Mouse (Mus musculus) liver, embryonic 14.5 days (tissue): ENCODE results near the gene Dlgap1. TPM values are rescaled to one million over a fixed set of nuclear protein-coding genes. Genes with fewer than 3 reads are reported as not detected.

Experiments used
- ATAC-seq: fragments of 200-750 bp; cut with Nextera tagmentation; 2 replicates; pipeline ENCODE4 v1.8.0; 2017; ENCODE audit warnings: moderate number of reproducible peaks, mild to moderate bottlenecking, moderate library complexity; ENCODE audit not compliant: insufficient read depth
- DNase-seq, 3 experiments: peaks; one replicate each; pipeline ENCODE4 v3.0.0-alpha.2; 2012 to 2013; ENCODE audit warnings: low read depth in 3 of 3, low spot score in 3 of 3
- H3K27ac ChIP-seq: fragments of 300-500 bp; sonication (generic); 2 replicates; pipeline ENCODE4 v1.5.1; 2014; ENCODE audit warnings: moderate library complexity, mild to moderate bottlenecking, control low read depth, inconsistent platforms
- H3K27me3 ChIP-seq: fragments of 300-500 bp; sonication (generic); 2 replicates; pipeline ENCODE4 v1.6.1; 2014; ENCODE audit warnings: mild to moderate bottlenecking, low read length, moderate library complexity; ENCODE audit not compliant: control insufficient read depth, insufficient read depth
- H3K36me3 ChIP-seq: fragments of 300-500 bp; sonication (generic); replicated peaks from 2 replicates; pipeline ENCODE4 v1.6.1; 2014; ENCODE audit warnings: low read depth; ENCODE audit not compliant: control insufficient read depth, insufficient read depth
- H3K4me1 ChIP-seq, 2 experiments: fragments of 200-500 bp in 1 of 2; fragments of 300-500 bp in 1 of 2; sonication (generic) in 1 of 2; replicated peaks; 2 replicates each; pipeline ENCODE4 v1.6.1; 2012 to 2014; ENCODE audit warnings: antibody characterized with exemption in 1 of 2, inconsistent platforms in 1 of 2, low read length in 1 of 2; ENCODE audit not compliant: control insufficient read depth in 2 of 2, insufficient read depth in 2 of 2
- H3K4me2 ChIP-seq: fragments of 300-500 bp; sonication (generic); 2 replicates; pipeline ENCODE4 v1.6.1; 2014; ENCODE audit warnings: low read depth, mild to moderate bottlenecking, control low read depth, moderate library complexity
- H3K4me3 ChIP-seq, 2 experiments: fragments of 200-500 bp in 1 of 2; fragments of 300-500 bp in 1 of 2; sonication (generic) in 1 of 2; 2 replicates each; pipeline ENCODE4 v1.5.1; 2012 to 2014; ENCODE audit warnings: low read depth in 2 of 2, low read length in 2 of 2, mild to moderate bottlenecking in 2 of 2, control low read depth in 1 of 2, inconsistent platforms in 1 of 2, moderate library complexity in 1 of 2; ENCODE audit not compliant: insufficient read depth in 1 of 2
- H3K9ac ChIP-seq: fragments of 300-500 bp; sonication (generic); replicated peaks from 2 replicates; pipeline ENCODE4 v1.6.1; 2014; ENCODE audit warnings: mild to moderate bottlenecking, control low read depth, moderate library complexity
- H3K9me3 ChIP-seq: fragments of 300-500 bp; sonication (generic); 2 replicates; pipeline ENCODE4 v1.6.1; 2016; ENCODE audit warnings: low read length, mixed read lengths; ENCODE audit not compliant: control insufficient read depth
- CTCF ChIP-seq: IDR thresholded peaks from 2 replicates; pipeline ENCODE4 v1.5.1; 2016; ENCODE audit warnings: antibody characterized with exemption, low read depth, control low read depth
- EP300 ChIP-seq: IDR thresholded peaks from 2 replicates; pipeline ENCODE4 v1.6.1; 2016; ENCODE audit warnings: antibody characterized with exemption, low read depth
- WGBS: fragments of 180-500 bp; shearing (Covaris S2); extraction: QIAGEN DNeasy Blood & Tissue Kit; methylation state at CpG from one replicate; pipeline ENCODE4 v1.1.7; 2014; ENCODE audit not compliant: insufficient replicate concordance; 5-methylcytosine and 5-hydroxymethylcytosine counted together
- polyA plus RNA-seq, 2 experiments: library from polyadenylated mRNA; depleted of rRNA in 1 of 2; stranded (reverse) in 1 of 2; unstranded in 1 of 2; fragments of >200 nt; fragmentation: Nextera tagmentation in 1 of 2; extraction: Ambion mirVana in 1 of 2; gene quantifications; 2 replicates each; pipeline versions ENCODE4 v1.2.1 to v1.2.3; 2012 to 2014

Gene Dlgap1
- polyA plus RNA-seq, 2 experiments, result 0.01 TPM; not detected in 1

DNA sequence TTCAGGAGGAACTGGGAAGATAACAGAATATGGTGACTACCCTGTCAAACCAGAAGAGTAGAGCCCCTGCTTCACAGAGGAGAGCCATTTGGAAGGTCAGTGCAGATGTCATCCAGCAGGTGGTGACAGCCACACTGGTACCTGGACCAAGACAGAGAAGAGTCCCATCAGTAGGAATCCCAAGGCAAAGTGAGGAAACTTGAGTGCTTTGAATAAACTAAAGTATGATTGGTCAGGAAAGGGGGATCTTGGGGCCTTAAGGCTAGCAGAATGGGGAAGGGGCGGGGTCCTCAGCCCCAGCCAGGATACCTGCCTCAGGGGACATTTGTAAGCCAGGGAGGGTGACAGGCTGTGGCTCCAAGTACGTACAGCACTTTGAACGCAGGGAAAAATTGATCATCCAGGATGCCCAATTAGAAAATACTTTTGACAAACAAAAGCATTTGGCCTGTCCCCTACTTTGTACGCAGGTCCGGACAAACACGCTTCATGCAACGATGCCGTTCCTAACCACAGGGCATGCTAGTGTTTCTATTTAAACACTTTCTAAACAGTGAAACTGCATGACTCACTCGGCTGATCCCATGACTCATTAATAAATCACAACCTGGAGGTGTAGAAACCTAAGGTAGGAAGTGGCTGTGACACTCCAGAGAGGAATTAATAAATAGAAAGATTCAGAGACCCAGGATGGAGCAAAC lies 777.7 kb downstream of the Dlgap1 start:
- Histone ChIP-seq H3K9me3 (no peaks in the 10 kb centered on the region), H3K4me2 (no peak overlapping the region), H3K27me3 (peaks cover 13% of the 10 kb centered on the region), H3K27ac (no peak overlapping the region), H3K36me3 (no peaks in the 10 kb centered on the region), H3K4me1 (peaks cover 0 to 6% of the 10 kb centered on the region in 2 experiments; a peak in 2 of 4 replicates), H3K9ac (no peak overlapping the region), H3K4me3 (no peak overlapping the region)
- WGBS, result 28% methylated on average over 9 of the region's 9 CpGs
- no peak for DNase-seq
- no peak for ATAC-seq
- TF ChIP-seq EP300 (no peak), CTCF (no peak)

DNA sequence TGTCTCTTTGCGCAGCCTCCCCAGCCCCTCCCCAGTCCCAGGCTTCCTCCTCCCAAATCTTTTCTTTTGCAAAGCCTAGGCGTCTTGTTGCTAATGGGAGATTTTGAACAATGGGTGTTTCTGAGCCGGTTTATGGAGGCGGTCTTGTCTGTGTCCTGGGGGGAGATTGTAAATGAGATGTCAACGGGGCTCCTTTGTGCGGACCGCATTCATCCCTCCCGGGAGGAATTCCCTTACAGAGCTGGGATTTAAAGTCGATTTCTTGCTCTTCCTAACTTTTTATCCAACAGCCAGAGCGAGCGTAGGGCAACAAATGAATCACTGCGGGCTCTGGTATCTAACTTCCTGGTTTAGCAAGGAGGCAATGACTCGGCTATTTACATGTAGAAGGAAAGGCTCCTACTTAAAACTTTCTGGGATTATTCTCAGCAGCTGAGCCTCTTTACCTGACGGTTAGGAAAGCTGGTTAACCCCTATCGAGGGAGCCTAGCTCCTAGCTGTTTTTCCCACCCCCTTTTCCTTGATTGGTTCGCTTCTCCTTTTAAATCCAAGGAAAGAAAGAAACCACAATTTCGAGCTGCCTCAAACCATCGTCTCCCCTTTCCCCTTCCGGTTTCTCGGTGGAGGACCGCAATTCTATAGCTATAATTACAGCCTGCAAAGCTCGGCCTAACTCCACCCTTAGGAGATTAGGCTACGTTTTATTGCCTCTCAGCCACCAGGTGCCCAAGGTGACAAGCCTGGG lies 779.0 kb downstream of the Dlgap1 start:
- H3K4me3 ChIP-seq, result peak overlapping the region in 1 of 2 experiments; percentile 23; a peak in 2 of 4 replicates
- H3K36me3 ChIP-seq, result no peaks in the 10 kb centered on the region
- H3K27me3 ChIP-seq, result peaks cover 13% of the 10 kb centered on the region
- no peak for ATAC-seq
- TF ChIP-seq EP300 (no peak), CTCF (no peak)
- H3K9ac ChIP-seq, result no peak overlapping the region
- no peaks in the 10 kb centered on the region for H3K9me3 ChIP-seq
- no peak overlapping the region for H3K27ac ChIP-seq
- DNase-seq, result no peak
- 2% methylated on average over 23 of the region's 23 CpGs for WGBS
- H3K4me2 ChIP-seq, result peak overlapping the region; percentile 47
- H3K4me1 ChIP-seq, result peaks cover 0 to 6% of the 10 kb centered on the region in 2 experiments; a peak in 2 of 4 replicates

DNA sequence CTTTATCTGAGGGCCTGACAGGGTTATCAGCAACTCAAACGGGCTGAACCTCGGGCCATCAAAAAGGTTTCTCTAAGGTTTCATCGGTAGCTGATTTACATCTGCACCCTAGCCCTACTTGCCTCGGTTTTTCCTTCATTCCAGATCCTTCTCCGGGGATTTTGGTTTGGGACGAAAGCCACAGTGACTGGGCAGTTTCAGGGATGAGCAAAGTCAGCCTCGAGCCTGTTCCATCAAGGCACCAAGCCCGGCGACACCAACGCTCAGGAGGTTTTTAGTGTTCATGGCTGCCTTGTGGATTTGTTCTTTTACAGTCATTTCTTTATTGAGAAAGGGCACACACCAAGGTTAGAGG lies 779.6 kb downstream of the Dlgap1 start:
- no peak for ATAC-seq
- Histone ChIP-seq H3K27me3 (peaks cover 13% of the 10 kb centered on the region), H3K4me2 (peak overlapping the region; percentile 47), H3K36me3 (no peaks in the 10 kb centered on the region), H3K4me1 (peaks cover 0 to 6% of the 10 kb centered on the region in 2 experiments; a peak in 2 of 4 replicates), H3K9ac (no peak overlapping the region), H3K27ac (no peak overlapping the region), H3K4me3 (no peak overlapping the region), H3K9me3 (no peaks in the 10 kb centered on the region)
- WGBS, result 8% methylated on average over 10 of the region's 10 CpGs
- DNase-seq, result no peak
- TF ChIP-seq EP300 (no peak), CTCF (no peak)

DNA sequence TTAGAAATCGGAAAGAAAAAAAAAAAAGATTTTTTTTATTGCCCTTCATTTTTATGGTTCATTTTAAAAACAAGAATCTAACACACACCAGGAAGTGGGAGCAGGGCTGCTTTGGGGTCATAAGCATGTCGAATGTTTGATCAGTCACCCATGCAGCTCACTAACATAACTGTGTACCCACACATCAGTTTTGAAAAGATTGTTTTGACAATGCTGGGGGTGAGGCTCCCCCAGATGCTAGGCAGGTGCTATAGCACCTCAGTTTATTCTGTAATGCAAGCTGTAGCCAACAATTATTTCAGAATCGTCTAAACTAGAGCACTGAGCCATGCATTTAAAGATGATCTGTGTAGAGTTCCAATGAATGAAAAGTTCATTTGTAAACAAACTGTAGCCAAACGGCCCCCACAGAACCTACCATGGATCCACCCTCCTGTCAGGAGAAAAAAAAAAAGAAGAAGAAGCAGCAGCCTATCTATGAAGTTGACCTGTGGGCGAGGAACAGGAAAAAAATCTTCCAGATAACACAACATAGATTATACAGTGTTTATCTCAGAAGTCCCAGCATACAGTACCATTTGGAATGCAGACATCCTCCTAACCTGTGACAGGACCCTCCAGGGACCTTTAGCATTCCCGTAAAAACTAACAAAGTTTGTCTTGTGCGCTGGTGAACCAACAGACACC lies 780.2 kb downstream of the Dlgap1 start:
- DNase-seq (no peak), ATAC-seq (no peak)
- Histone ChIP-seq H3K4me2 (no peak overlapping the region), H3K27me3 (peaks cover 13% of the 10 kb centered on the region), H3K4me1 (peaks cover 0 to 9% of the 10 kb centered on the region in 2 experiments; a peak in 2 of 4 replicates), H3K9me3 (no peaks in the 10 kb centered on the region), H3K36me3 (no peaks in the 10 kb centered on the region), H3K27ac (no peak overlapping the region), H3K9ac (no peak overlapping the region), H3K4me3 (no peak overlapping the region)
- no peak for TF ChIP-seq CTCF
- TF ChIP-seq EP300, result no peak
- WGBS, result 37% methylated on average over 7 of the region's 7 CpGs
